Mouse (Mus musculus) E14TG2a.4 (cell line): ENCODE results near the gene Slc12a4.

Source experiments
- H3K27me3 ChIP-seq: 2 replicates; pipeline ENCODE4 v1.6.1; 2014; ENCODE audit warnings: low read length, control low read depth; ENCODE audit not compliant: insufficient read depth
- H3K36me3 ChIP-seq: 2 replicates; pipeline ENCODE4 v1.6.1; 2014; ENCODE audit warnings: low read length, control low read depth; ENCODE audit not compliant: insufficient read depth
- H3K4me1 ChIP-seq: replicated peaks from 2 replicates; pipeline ENCODE4 v1.6.1; 2014; ENCODE audit warnings: low read depth, low read length, control low read depth
- H3K4me3 ChIP-seq: replicated peaks from 2 replicates; pipeline ENCODE4 v1.5.1; 2014; ENCODE audit warnings: mild to moderate bottlenecking, low read length
- H3K9me3 ChIP-seq: 2 replicates; pipeline ENCODE4 v1.6.1; 2014; ENCODE audit warnings: low read length, control low read depth
- CTCF ChIP-seq: conservative IDR thresholded peaks from 2 replicates; pipeline ENCODE4 v1.5.1; 2014; ENCODE audit warnings: low read length
- NANOG ChIP-seq: IDR thresholded peaks from 2 replicates; pipeline ENCODE4 v1.6.1; 2014; ENCODE audit warnings: borderline replicate concordance, low read length, mixed read lengths
- POU5F1 ChIP-seq: IDR thresholded peaks from 2 replicates; pipeline ENCODE4 v1.6.1; 2014; ENCODE audit warnings: low read length, borderline replicate concordance

Gene Slc12a4

GRCm38 (mm10) chr8:105932525-105932924 is 33.4 kb downstream of the Slc12a4 start:
- no peak overlapping the region for H3K4me3 ChIP-seq
- 0 out of 2 replicates have a peak, but pooled peaks cover 2% of the 10 kb centered on the region for H3K27me3 ChIP-seq
- no peak for TF ChIP-seq POU5F1
- TF ChIP-seq NANOG: no peak
- no peak for TF ChIP-seq CTCF
- H3K4me1 ChIP-seq: peaks cover 50% of the 10 kb centered on the region
- peaks cover 73% of the 10 kb centered on the region for H3K36me3 ChIP-seq
- H3K9me3 ChIP-seq: no peaks in the 10 kb centered on the region

GRCm38 (mm10) chr8:105931271-105931670 is 34.6 kb downstream of the Slc12a4 start:
- TF ChIP-seq CTCF: no peak
- no peak for TF ChIP-seq POU5F1
- TF ChIP-seq NANOG: no peak
- Histone ChIP-seq H3K4me3 (no peak overlapping the region), H3K27me3 (no peaks in the 10 kb centered on the region), H3K4me1 (peaks cover 48% of the 10 kb centered on the region), H3K9me3 (no peaks in the 10 kb centered on the region), H3K36me3 (peaks cover 81% of the 10 kb centered on the region)

- Histone ChIP-seq H3K4me1 (peaks cover 48% of the 10 kb centered on the region), H3K27me3 (no peaks in the 10 kb centered on the region), H3K9me3 (no peaks in the 10 kb centered on the region), H3K4me3 (no peak overlapping the region), H3K36me3 (peaks cover 78% of the 10 kb centered on the region)
- peak; percentile 99 for TF ChIP-seq CTCF
- no peak for TF ChIP-seq NANOG
Measured at GRCm38 (mm10) chr8:105930602-105931001, 35.3 kb downstream of the Slc12a4 start.

GRCm38 (mm10) chr8:105925123-105925522 is 40.8 kb downstream of the Slc12a4 start:
- H3K36me3 ChIP-seq: peaks cover 61% of the 10 kb centered on the region
- TF ChIP-seq CTCF (no peak), NANOG (no peak), POU5F1 (no peak)
- no peaks in the 10 kb centered on the region for H3K27me3 ChIP-seq
- no peak overlapping the region for H3K4me3 ChIP-seq
- H3K4me1 ChIP-seq: peaks cover 42% of the 10 kb centered on the region
- no peaks in the 10 kb centered on the region for H3K9me3 ChIP-seq

GRCm38 (mm10) chr8:105919390-105919789 is 46.5 kb downstream of the Slc12a4 start:
- TF ChIP-seq CTCF (no peak), NANOG (no peak), POU5F1 (no peak)
- Histone ChIP-seq H3K4me3 (no peak overlapping the region), H3K36me3 (peaks cover 65% of the 10 kb centered on the region), H3K9me3 (no peaks in the 10 kb centered on the region), H3K4me1 (peaks cover 5% of the 10 kb centered on the region), H3K27me3 (no peaks in the 10 kb centered on the region)

GRCm38 (mm10) chr8:105900941-105901616 is 64.8 kb downstream of the Slc12a4 start:
- H3K36me3 ChIP-seq: 0 out of 2 replicates have a peak, but pooled peaks cover 4% of the 10 kb centered on the region
- TF ChIP-seq CTCF (no peak), POU5F1 (no peak), NANOG (no peak)
- no peaks in the 10 kb centered on the region for H3K9me3 ChIP-seq
- peak overlapping the region; percentile 98 for H3K4me3 ChIP-seq
- H3K4me1 ChIP-seq: peaks cover 18% of the 10 kb centered on the region
- no peaks in the 10 kb centered on the region for H3K27me3 ChIP-seq

GRCm38 (mm10) chr8:105900180-105900940 is 65.5 kb downstream of the Slc12a4 start, which contains the start of gene Pskh1:
Gene Pskh1 (plus strand): TSS chr8:105900441.
- Histone ChIP-seq H3K27me3 (no peaks in the 10 kb centered on the region), H3K4me3 (peak within 1 kb of the TSS; percentile 98), H3K9me3 (no peaks in the 10 kb centered on the region), H3K4me1 (peaks cover 20% of the 10 kb centered on the region), H3K36me3 (0 out of 2 replicates have a peak, but pooled peaks cover 2% of the 10 kb centered on the region)
- TF ChIP-seq POU5F1: no peak
- TF ChIP-seq CTCF: no peak
- no peak for TF ChIP-seq NANOG

- H3K4me1 ChIP-seq: peaks cover 44% of the 10 kb centered on the region
- H3K36me3 ChIP-seq: peaks cover 3% of the 10 kb centered on the region; the same call in 1 of the 2 replicates
- H3K9me3 ChIP-seq: no peaks in the 10 kb centered on the region
- TF ChIP-seq CTCF: no peak
- no peak for TF ChIP-seq POU5F1
- no peak for TF ChIP-seq NANOG
- no peak overlapping the region for H3K4me3 ChIP-seq
- H3K27me3 ChIP-seq: no peaks in the 10 kb centered on the region
Measured at GRCm38 (mm10) chr8:105897801-105898480, 68.0 kb downstream of the Slc12a4 start.
